Mouse (Mus musculus) ES-Bruce4 (cell line): ENCODE measurements at regions not wholly inside any gene's neighbourhood (a gene's known extent, or its start where the extent isn't known, plus 50 kb on each side); places are given as distances from the start of the nearest gene placed in this dataset.

Experiments
- EP300 ChIP-seq: IDR thresholded peaks from 2 replicates; pipeline ENCODE4 v1.6.1; 2011; ENCODE audit warnings: low read depth, low read length; ENCODE audit not compliant: insufficient read depth
- POLR2A ChIP-seq: IDR thresholded peaks from one replicate; pipeline ENCODE4 v1.8.1; 2011; ENCODE audit warnings: low read length; ENCODE audit not compliant: insufficient read depth

GRCm38 (mm10) chr4:55937833-55938232 lies 405.6 kb upstream of the Klf4 start:
- no peak for TF ChIP-seq POLR2A
- no peak for TF ChIP-seq EP300
